Mouse (Mus musculus) midbrain, embryonic 12.5 days (tissue): Measurements from ENCODE around the gene Rab3a. TPM values are rescaled to one million over a fixed set of nuclear protein-coding genes. Genes with fewer than 3 reads are reported as not detected.
A peak's percentile ranks its signal among the peaks of the same experiment; 100 is the strongest.

Experiments used
- ATAC-seq: fragments of 200-750 bp; cut with Nextera tagmentation; 2 replicates; pipeline ENCODE4 v1.8.0; 2017; ENCODE audit warnings: low read depth, moderate TSS enrichment, moderate library complexity; ENCODE audit not compliant: low FRiP score
- H3K27ac ChIP-seq: fragments of 300-500 bp; sonication (generic); replicated peaks from 2 replicates; pipeline ENCODE4 v1.5.1; 2016; ENCODE audit warnings: mild to moderate bottlenecking
- H3K27me3 ChIP-seq: fragments of 300-500 bp; sonication (generic); 2 replicates; pipeline ENCODE4 v1.6.1; 2016; ENCODE audit warnings: mild to moderate bottlenecking
- H3K36me3 ChIP-seq: fragments of 300-500 bp; sonication (generic); 2 replicates; pipeline ENCODE4 v1.6.1; 2016
- H3K4me1 ChIP-seq: fragments of 300-500 bp; sonication (generic); 2 replicates; pipeline ENCODE4 v1.6.1; 2016
- H3K4me2 ChIP-seq: fragments of 300-500 bp; sonication (generic); replicated peaks from 2 replicates; pipeline ENCODE4 v1.6.1; 2016; ENCODE audit warnings: mild to moderate bottlenecking, moderate library complexity
- H3K4me3 ChIP-seq: fragments of 300-500 bp; sonication (generic); 2 replicates; pipeline ENCODE4 v1.5.1; 2016; ENCODE audit warnings: mild to moderate bottlenecking
- H3K9ac ChIP-seq: fragments of 300-500 bp; sonication (generic); replicated peaks from 2 replicates; pipeline ENCODE4 v1.6.1; 2016; ENCODE audit warnings: mild to moderate bottlenecking, moderate library complexity
- H3K9me3 ChIP-seq: fragments of 300-500 bp; sonication (generic); 2 replicates; pipeline ENCODE4 v1.6.1; 2016; ENCODE audit warnings: mild to moderate bottlenecking
- WGBS: fragments of 180-500 bp; shearing (Covaris S2); methylation state at CpG from one replicate; pipeline ENCODE4 v1.1.7; 2016; 5-methylcytosine and 5-hydroxymethylcytosine counted together
- polyA plus RNA-seq: library from polyadenylated mRNA; unstranded; fragments of >200 nt; fragmentation: Nextera tagmentation; extraction: Ambion mirVana; gene quantifications from 2 replicates; pipeline ENCODE4 v1.2.1, GENCODE M21; 2016

Rab3a gene
- polyA plus RNA-seq, 1 experiment from 2014 or later = 98.9 TPM

DNA sequence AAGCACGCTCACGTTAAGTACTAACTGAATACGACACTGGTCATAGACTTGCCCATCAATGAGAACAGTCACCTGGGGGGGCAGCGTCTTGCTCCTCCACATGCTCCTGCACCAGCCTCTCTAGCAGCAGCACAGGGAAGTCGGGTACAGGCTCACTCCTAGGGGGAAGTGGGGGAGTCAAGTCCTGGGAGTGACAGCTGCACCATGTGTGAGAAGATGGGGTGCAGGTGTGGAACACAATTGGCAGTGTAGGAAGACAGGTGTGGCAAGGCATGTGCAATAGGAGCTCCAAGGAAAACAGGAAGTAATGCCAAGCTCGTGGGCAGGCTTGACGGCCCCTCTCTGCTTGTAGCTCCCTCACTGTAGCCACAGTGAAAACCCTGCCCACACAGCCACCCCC, 16.7 kb downstream of the Rab3a start:
- no peak overlapping the region for H3K9ac ChIP-seq
- peaks cover 38% of the 10 kb centered on the region for H3K4me1 ChIP-seq
- H3K36me3 ChIP-seq = peaks cover 68% of the 10 kb centered on the region
- no peak overlapping the region for H3K4me2 ChIP-seq
- 91% methylated on average over 7 of the region's 7 CpGs for WGBS
- no peak overlapping the region for H3K27ac ChIP-seq
- no peak for ATAC-seq
- H3K27me3 ChIP-seq = peaks cover 25% of the 10 kb centered on the region
- H3K4me3 ChIP-seq = no peak overlapping the region
- no peaks in the 10 kb centered on the region for H3K9me3 ChIP-seq

DNA sequence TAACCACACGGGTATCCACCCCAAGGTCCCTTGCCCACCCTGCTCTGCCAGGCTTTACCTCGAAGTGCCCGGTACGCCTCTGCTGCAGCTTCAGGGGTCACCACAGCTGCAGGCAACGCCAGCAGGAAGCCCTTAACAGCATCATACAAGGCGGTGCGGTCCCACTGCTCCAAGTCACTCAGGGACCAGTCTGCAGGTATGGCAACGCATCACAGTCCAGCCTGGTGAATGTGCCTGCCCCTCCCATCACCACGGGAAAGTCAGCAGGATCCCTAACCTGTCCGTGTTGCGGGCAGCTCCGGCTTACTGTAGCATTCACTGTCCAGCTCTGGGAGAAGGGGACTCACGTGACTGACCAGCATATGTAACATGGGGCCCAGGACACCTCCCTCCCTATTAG, 17.6 kb downstream of the Rab3a start:
- Histone ChIP-seq H3K9me3 (no peaks in the 10 kb centered on the region), H3K4me3 (no peak overlapping the region), H3K27me3 (peaks cover 17% of the 10 kb centered on the region), H3K36me3 (peaks cover 68% of the 10 kb centered on the region), H3K4me1 (peaks cover 29% of the 10 kb centered on the region), H3K27ac (no peak overlapping the region), H3K9ac (no peak overlapping the region), H3K4me2 (no peak overlapping the region)
- 95% methylated on average over 13 of the region's 13 CpGs for WGBS
- no peak for ATAC-seq

GRCm38 (mm10) chr8:70772890-70773289, 18.4 kb downstream of the Rab3a start:
- no peak for ATAC-seq
- 89% methylated on average over 9 of the region's 9 CpGs for WGBS
- no peak overlapping the region for H3K9ac ChIP-seq
- H3K9me3 ChIP-seq = no peaks in the 10 kb centered on the region
- H3K4me1 ChIP-seq = peaks cover 34% of the 10 kb centered on the region
- H3K36me3 ChIP-seq = peaks cover 67% of the 10 kb centered on the region
- no peak overlapping the region for H3K4me2 ChIP-seq
- H3K27ac ChIP-seq = no peak overlapping the region
- no peak overlapping the region for H3K4me3 ChIP-seq
- 0 out of 2 replicates have a peak, but pooled peaks cover 9% of the 10 kb centered on the region for H3K27me3 ChIP-seq

DNA sequence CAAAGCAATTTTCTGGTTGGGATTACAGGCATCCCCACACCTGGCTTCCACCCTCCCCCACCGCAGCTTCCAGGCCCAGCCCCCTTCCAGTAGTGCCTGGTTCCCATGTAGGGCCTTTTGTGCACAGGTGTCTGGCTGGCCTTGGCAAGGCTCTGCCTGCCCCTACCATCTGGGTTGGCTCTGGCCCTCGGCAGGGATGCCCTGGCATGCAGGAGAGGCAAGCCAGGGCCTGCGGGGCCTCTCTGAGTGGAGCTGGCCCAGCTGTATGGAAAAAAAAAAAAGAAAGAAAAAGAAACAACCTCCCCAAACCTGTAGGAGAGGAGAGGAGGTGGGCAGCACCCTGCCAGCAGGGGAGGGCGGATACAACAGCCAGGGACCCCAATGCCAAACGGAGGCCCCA, 18.9 kb downstream of the Rab3a start:
- no peaks in the 10 kb centered on the region for H3K9me3 ChIP-seq
- H3K27me3 ChIP-seq = 0 out of 2 replicates have a peak, but pooled peaks cover 8% of the 10 kb centered on the region
- peaks cover 65% of the 10 kb centered on the region for H3K36me3 ChIP-seq
- 0 out of 2 replicates have a peak overlapping the region, but pooled peaks have one; percentile 20 for H3K9ac ChIP-seq
- WGBS = 83% methylated on average over 5 of the region's 5 CpGs
- H3K4me3 ChIP-seq = no peak overlapping the region
- peaks cover 38% of the 10 kb centered on the region for H3K4me1 ChIP-seq
- no peak overlapping the region for H3K27ac ChIP-seq
- no peak overlapping the region for H3K4me2 ChIP-seq
- no peak for ATAC-seq

DNA sequence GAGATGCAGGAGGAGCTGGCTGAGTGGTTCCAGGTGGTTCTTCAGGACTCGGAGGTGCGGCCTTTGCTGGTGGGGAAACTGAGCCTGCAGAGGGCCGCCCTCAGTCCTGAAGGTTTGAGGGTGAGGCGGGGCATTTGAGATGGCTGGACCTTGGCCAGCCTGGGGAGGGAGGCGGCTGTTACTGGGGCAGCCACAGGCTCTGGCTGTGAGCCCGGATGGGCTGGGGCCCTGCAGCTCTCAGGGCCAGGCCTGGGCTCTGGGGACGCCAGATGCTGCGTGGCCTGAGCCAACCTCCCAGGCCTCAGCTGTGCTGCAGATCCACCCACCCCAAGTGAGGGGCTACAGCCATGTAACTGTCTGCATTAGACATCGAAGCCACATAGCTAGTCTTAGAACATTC, 19.4 kb downstream of the Rab3a start:
- 0 out of 2 replicates have a peak, but pooled peaks cover 8% of the 10 kb centered on the region for H3K27me3 ChIP-seq

DNA sequence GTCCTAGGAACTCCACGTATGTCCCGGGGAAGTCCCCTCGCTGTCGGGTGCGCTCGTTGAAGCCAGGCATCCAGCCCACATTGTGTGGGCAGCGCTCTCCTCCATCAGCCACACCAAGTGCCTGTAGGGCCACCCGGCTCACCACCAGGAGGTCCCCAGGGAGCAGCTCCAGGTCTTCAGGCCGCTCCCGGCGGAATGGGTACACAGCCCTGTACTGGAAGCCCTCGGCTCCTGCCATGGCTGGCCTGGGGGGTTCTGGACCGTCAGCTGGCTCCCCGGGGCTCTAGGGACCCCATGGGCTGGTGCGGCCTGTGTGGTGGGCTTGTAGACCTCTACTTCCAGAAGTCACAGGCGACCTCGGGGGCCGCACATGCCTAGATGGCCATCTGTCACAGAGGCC, 20.3 kb downstream of the Rab3a start:
- Histone ChIP-seq H3K36me3 (peaks cover 66% of the 10 kb centered on the region), H3K27me3 (0 out of 2 replicates have a peak, but pooled peaks cover 8% of the 10 kb centered on the region), H3K4me3 (no peak overlapping the region), H3K4me1 (peaks cover 38% of the 10 kb centered on the region), H3K4me2 (0 out of 2 replicates have a peak overlapping the region, but pooled peaks have one; percentile 91), H3K9me3 (no peaks in the 10 kb centered on the region), H3K27ac (no peak overlapping the region), H3K9ac (peak overlapping the region; percentile 43)
- ATAC-seq = no peak
- WGBS = 93% methylated on average over 18 of the region's 18 CpGs

More for the DNA sequence above, 19.4 kb downstream of the Rab3a start:
- H3K4me3 ChIP-seq = no peak overlapping the region
- no peak overlapping the region for H3K27ac ChIP-seq
- H3K9ac ChIP-seq = 0 out of 2 replicates have a peak overlapping the region, but pooled peaks have one; percentile 43
- peaks cover 38% of the 10 kb centered on the region for H3K4me1 ChIP-seq
- no peak overlapping the region for H3K4me2 ChIP-seq
- WGBS = 84% methylated on average over 9 of the region's 9 CpGs
- H3K9me3 ChIP-seq = no peaks in the 10 kb centered on the region
- peaks cover 64% of the 10 kb centered on the region for H3K36me3 ChIP-seq
- ATAC-seq = no peak

DNA sequence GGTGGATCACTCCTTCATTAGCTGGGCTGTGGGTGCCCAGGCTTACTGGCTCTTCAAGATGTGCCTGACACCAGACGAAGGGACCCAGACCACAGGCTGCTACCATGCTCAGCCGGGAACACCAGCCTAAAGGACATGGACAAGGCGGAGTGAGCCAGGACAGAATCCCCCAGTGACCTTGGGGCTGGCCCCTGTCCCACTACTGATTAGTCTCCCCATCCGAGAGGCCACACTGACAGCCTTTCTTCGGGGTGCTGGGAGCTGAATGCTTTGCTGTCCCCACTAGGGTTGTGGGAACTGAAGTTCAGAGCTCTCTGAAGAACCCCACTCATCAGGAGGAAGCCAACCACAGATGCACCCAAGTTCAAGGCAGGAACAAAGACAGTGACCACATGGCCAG, 20.7 kb downstream of the Rab3a start:
- Histone ChIP-seq H3K27me3 (0 out of 2 replicates have a peak, but pooled peaks cover 8% of the 10 kb centered on the region), H3K4me3 (peak overlapping the region; percentile 81), H3K9ac (peak overlapping the region; percentile 96), H3K4me2 (peak overlapping the region; percentile 91), H3K36me3 (peaks cover 66% of the 10 kb centered on the region), H3K9me3 (no peaks in the 10 kb centered on the region), H3K27ac (no peak overlapping the region), H3K4me1 (peaks cover 38% of the 10 kb centered on the region)
- 91% methylated on average over 5 of the region's 5 CpGs for WGBS
- ATAC-seq = no peak

DNA sequence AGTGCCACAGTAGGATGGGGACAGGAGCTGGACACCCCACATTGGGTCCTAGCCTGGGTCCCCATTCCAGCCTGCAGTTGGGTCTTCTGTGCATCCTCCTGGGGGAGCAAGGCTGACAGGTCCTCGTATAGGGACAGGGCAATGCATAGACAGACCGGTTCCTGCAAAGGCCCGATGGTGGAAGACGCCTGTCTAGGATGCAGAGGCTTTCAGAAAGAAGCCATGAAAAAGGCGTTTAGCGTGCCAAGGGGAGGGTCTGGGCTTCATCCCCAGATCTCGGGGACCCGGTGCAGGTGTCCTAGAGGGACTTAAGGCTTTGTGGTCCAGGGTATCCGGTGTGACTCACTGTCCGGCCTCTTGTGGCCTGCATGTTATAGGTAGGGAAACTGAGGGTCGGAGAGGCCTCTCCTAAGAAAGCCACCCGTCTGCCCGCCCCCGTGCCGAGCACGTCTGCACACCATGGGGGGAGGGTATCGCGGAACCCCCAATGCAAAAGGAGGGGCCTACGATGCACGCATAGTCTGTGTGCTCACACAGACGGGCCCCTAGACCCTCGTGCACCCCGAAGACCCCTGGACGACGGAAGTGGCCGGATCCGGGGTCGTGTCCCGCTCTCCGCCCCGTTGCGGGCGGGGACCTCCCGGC, 21.5 kb downstream of the Rab3a start:
- Histone ChIP-seq H3K4me2 (peak overlapping the region; percentile 91), H3K9ac (peak overlapping the region; percentile 96), H3K4me1 (peaks cover 38% of the 10 kb centered on the region), H3K27me3 (0 out of 2 replicates have a peak, but pooled peaks cover 4% of the 10 kb centered on the region), H3K36me3 (peaks cover 66% of the 10 kb centered on the region), H3K4me3 (peak overlapping the region; percentile 81), H3K9me3 (no peaks in the 10 kb centered on the region), H3K27ac (peak overlapping the region; percentile 97)
- WGBS = 3% methylated on average over 34 of the region's 34 CpGs
- ATAC-seq = no peak

- H3K27ac ChIP-seq = peak within 1 kb of the TSS; percentile 97
- peaks cover 66% of the 10 kb centered on the region for H3K36me3 ChIP-seq
- no peaks in the 10 kb centered on the region for H3K27me3 ChIP-seq
- no peaks in the 10 kb centered on the region for H3K9me3 ChIP-seq
- ATAC-seq = peak; percentile 92
- under 1% methylated on average over 94 of the region's 94 CpGs for WGBS
- H3K9ac ChIP-seq = peak within 1 kb of the TSS; percentile 96
- H3K4me2 ChIP-seq = peak within 1 kb of the TSS; percentile 91
- H3K4me1 ChIP-seq = peaks cover 38% of the 10 kb centered on the region
- H3K4me3 ChIP-seq = peak within 1 kb of the TSS; percentile 81
These were observed 22.3 kb downstream of the Rab3a start, which contains the start of gene Pik3r2 for GRCm38 (mm10) chr8:70776496-70777444. Gene Pik3r2, minus strand, starts transcription at chr8:70776713.

- Histone ChIP-seq H3K4me1 (peaks cover 19% of the 10 kb centered on the region), H3K4me2 (no peak overlapping the region), H3K36me3 (peaks cover 61% of the 10 kb centered on the region), H3K9me3 (no peaks in the 10 kb centered on the region), H3K27ac (no peak overlapping the region), H3K9ac (no peak overlapping the region), H3K4me3 (no peak overlapping the region), H3K27me3 (no peaks in the 10 kb centered on the region)
- no peak for ATAC-seq
- 85% methylated on average over 11 of the region's 11 CpGs for WGBS
These were observed 25.6 kb downstream of the Rab3a start for GRCm38 (mm10) chr8:70780093-70780492.

DNA sequence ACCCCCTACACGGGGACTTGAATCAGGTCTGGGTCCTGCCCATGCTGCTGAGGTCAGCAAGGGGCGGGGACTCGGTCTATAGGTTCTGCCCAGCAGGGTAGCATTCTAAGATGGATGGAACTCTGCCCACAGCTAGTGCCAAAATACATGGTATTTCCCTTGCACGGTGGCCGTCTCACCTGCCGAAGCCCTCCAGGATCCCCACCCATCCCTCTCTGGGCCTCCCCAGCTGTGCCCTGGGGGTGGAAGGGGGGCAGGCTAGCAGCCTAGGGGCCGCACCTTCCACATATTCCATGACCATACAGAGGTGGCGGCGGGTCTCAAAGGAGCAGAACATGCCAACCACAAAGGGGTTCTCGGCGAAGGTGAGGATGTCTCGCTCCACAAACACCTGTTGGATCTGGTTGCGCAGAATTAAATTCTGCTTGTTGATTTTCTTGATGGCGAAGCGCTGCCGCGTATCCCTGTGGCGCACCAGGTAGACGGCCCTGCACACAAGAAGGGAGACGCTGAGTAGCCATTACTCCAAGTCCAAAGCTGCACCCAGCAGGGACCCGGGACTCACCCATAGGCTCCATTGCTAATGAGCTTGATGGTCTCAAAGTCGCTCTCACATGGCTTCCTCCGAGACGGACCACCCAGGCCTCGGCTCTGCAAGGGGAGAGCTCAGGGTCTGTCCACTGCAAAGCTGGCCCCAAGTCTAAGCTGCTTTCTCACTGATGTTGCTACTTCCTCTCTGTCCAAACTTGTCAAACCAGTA, 32.0 kb downstream of the Rab3a start:
- peaks cover 21% of the 10 kb centered on the region for H3K4me1 ChIP-seq
- H3K4me2 ChIP-seq = no peak overlapping the region
- H3K9ac ChIP-seq = no peak overlapping the region
- no peaks in the 10 kb centered on the region for H3K9me3 ChIP-seq
- no peak for ATAC-seq
- peaks cover 69% of the 10 kb centered on the region for H3K36me3 ChIP-seq
- 87% methylated on average over 25 of the region's 25 CpGs for WGBS
- no peak overlapping the region for H3K4me3 ChIP-seq
- no peak overlapping the region for H3K27ac ChIP-seq
- H3K27me3 ChIP-seq = peaks cover 26% of the 10 kb centered on the region
